Mouse (Mus musculus) gastrocnemius, postnatal 14 days (tissue): Measurements from ENCODE around the gene Gm26657. TPM values are rescaled to one million over a fixed set of nuclear protein-coding genes. Genes with fewer than 3 reads are reported as not detected.

Experiments
- DNase-seq: peaks from one replicate; pipeline ENCODE4 v3.0.0; 2021; ENCODE audit warnings: mixed read lengths
- intact Hi-C: fragments of 180-260 bp; cut with DNase I; formaldehyde crosslinking; loops from one replicate; pipeline ENCODE4 v1.15.1; 2025; ENCODE audit warnings: low total_unique reads
- total RNA-seq, 2 experiments: library from RNA; stranded (reverse); gene quantifications; 2 replicates each; pipeline ENCODE4 v1.2.3; 2021

Gene Gm26657
- total RNA-seq, 2 experiments from 2014 or later: not detected

- no peak for DNase-seq
- intact Hi-C loops: no loop called here
These were observed 16.2 kb downstream of the Gm26657 start for GRCm38 (mm10) chr4:56756021-56756420.

- DNase-seq: no peak
- intact Hi-C loops: no loop called here
These were observed 17.2 kb downstream of the Gm26657 start for GRCm38 (mm10) chr4:56756966-56757600.

- intact Hi-C loops: no loop called here
- no peak for DNase-seq
These were observed 17.8 kb downstream of the Gm26657 start for GRCm38 (mm10) chr4:56757693-56758092.

- DNase-seq: no peak
- intact Hi-C loops: no loop called here
These were observed 28.0 kb downstream of the Gm26657 start for GRCm38 (mm10) chr4:56767861-56768284.

GRCm38 (mm10) chr4:56768913-56769312 lies 29.0 kb downstream of the Gm26657 start:
- DNase-seq: no peak
- intact Hi-C loops: no loop called here

- intact Hi-C loops: no loop called here
- DNase-seq: no peak
These were observed 31.2 kb downstream of the Gm26657 start for GRCm38 (mm10) chr4:56771065-56771464.

Other genes with a start within 250 kb of the Gm26657 start
- gene Actl7b, start 1.4 kb downstream of the Gm26657 start, total RNA-seq: not detected
- not detected for gene Actl7a, start 3.3 kb downstream of the Gm26657 start, total RNA-seq
- gene Elp1, start 62.3 kb downstream of the Gm26657 start, total RNA-seq: 10 to 100 TPM; 23.5 to 24.9 TPM
- gene Fam206a, start 62.3 kb downstream of the Gm26657 start, total RNA-seq: 1 to 10 TPM; 2.3 to 2.4 TPM
- gene Ctnnal1, start 125.1 kb downstream of the Gm26657 start, total RNA-seq: 10 to 100 TPM; 10.5 to 12.5 TPM
- 10 to 100 TPM; 16.9 to 17.5 TPM for gene Tmem245, start 207.4 kb downstream of the Gm26657 start, total RNA-seq